Mouse (Mus musculus) midbrain, embryonic 11.5 days (tissue): ENCODE measurements around the gene Gm20721. TPM values are rescaled to one million over a fixed set of nuclear protein-coding genes. Genes with fewer than 3 reads are reported as not detected.
A peak's percentile ranks its signal among the peaks of the same experiment; 100 is the strongest.

ENCODE experiments used
- ATAC-seq: fragments of 200-750 bp; cut with Nextera tagmentation; 2 replicates; pipeline ENCODE4 v1.8.0; 2017; ENCODE audit warnings: moderate TSS enrichment, moderate library complexity; ENCODE audit not compliant: low FRiP score
- DNase-seq: peaks from one replicate; pipeline ENCODE4 v3.0.0; 2015; ENCODE audit warnings: low spot score; ENCODE audit errors: missing footprints
- H3K27ac ChIP-seq: fragments of 300-500 bp; sonication (generic); 2 replicates; pipeline ENCODE4 v1.5.1; 2014; ENCODE audit warnings: low read depth, low read length
- H3K27me3 ChIP-seq: fragments of 300-500 bp; sonication (generic); 2 replicates; pipeline ENCODE4 v1.6.1; 2014; ENCODE audit warnings: mild to moderate bottlenecking, low read length, moderate library complexity, mixed read lengths; ENCODE audit not compliant: control insufficient read depth, insufficient read depth
- H3K36me3 ChIP-seq: fragments of 300-500 bp; sonication (generic); 2 replicates; pipeline ENCODE4 v1.6.1; 2014; ENCODE audit warnings: mild to moderate bottlenecking, low read length, moderate library complexity, mixed read lengths; ENCODE audit not compliant: control insufficient read depth, insufficient read depth
- H3K4me1 ChIP-seq: fragments of 300-500 bp; sonication (generic); 2 replicates; pipeline ENCODE4 v1.6.1; 2014; ENCODE audit warnings: low read length; ENCODE audit not compliant: control insufficient read depth, insufficient read depth
- H3K4me2 ChIP-seq: fragments of 300-500 bp; sonication (generic); 2 replicates; pipeline ENCODE4 v1.6.1; 2014; ENCODE audit warnings: mild to moderate bottlenecking, moderate library complexity
- H3K4me3 ChIP-seq: fragments of 300-500 bp; sonication (generic); 2 replicates; pipeline ENCODE4 v1.5.1; 2014; ENCODE audit warnings: low read depth, low read length
- H3K9ac ChIP-seq: fragments of 300-500 bp; sonication (generic); 2 replicates; pipeline ENCODE4 v1.6.1; 2014; ENCODE audit warnings: low read length
- H3K9me3 ChIP-seq: fragments of 300-500 bp; sonication (generic); 2 replicates; pipeline ENCODE4 v1.6.1; 2016; ENCODE audit warnings: low read length; ENCODE audit not compliant: control insufficient read depth
- WGBS: fragments of 180-500 bp; shearing (Covaris S2); extraction: QIAGEN DNeasy Blood & Tissue Kit; methylation state at CpG from one replicate; pipeline ENCODE4 v1.1.7; 2014; 5-methylcytosine and 5-hydroxymethylcytosine counted together
- polyA plus RNA-seq: library from polyadenylated mRNA; unstranded; fragments of >200 nt; fragmentation: Nextera tagmentation; extraction: Ambion mirVana; gene quantifications from 2 replicates; pipeline ENCODE4 v1.2.1, GENCODE M21; 2014

Gm20721 gene
- polyA plus RNA-seq, 1 experiment from 2014 or later = 9.5 TPM

DNA sequence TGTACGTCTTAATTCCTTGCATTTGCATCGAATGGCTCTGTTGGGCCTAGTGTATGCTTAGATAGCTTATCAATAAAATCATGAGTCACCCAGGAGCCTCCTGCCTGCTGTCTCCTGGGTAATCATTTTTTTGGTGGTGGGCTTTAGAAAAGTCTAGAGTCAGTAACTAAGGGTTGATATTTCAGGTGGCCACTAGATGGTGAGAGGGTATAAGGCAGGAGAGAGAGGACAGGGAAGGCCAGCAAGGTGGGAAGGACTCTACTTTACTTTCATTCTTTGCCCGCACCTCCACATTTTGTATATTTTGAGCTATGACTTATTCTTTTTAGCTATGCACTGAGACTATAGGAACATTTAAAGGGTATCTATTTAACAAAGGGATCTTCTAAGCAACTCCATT lies 38.6 kb downstream of the Gm20721 start:
- no peak overlapping the region for H3K27ac ChIP-seq
- WGBS = 85% methylated on average over 3 of the region's 3 CpGs
- no peak overlapping the region for H3K4me2 ChIP-seq
- ATAC-seq (no peak), DNase-seq (no peak)
- no peaks in the 10 kb centered on the region for H3K36me3 ChIP-seq
- H3K27me3 ChIP-seq = no peaks in the 10 kb centered on the region
- no peak overlapping the region for H3K4me3 ChIP-seq
- peaks cover 2% of the 10 kb centered on the region; the same call in 1 of the 2 replicates for H3K4me1 ChIP-seq
- no peaks in the 10 kb centered on the region for H3K9me3 ChIP-seq
- H3K9ac ChIP-seq = no peak overlapping the region

DNA sequence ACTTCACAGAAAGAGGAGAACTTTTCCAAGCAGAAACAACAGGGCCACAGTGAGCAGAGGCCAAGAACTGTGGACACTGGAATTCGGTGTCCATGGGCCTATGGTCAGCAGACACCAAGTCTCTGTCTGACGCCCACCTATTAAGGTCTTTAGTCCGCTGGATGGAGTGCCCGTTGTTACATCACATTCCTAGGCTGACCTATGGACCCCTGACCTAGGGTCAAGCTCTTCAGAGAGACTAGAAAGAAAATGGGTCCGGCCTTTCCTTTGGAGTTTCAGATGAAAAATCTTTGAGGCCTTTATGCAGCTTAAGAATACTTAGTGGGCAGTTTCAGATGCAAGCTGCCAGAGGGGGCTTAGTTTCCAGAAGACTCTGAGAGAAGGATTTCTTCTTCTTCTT lies 40.9 kb downstream of the Gm20721 start:
- Histone ChIP-seq H3K4me1 (peaks cover 2% of the 10 kb centered on the region; the same call in 1 of the 2 replicates), H3K27ac (no peak overlapping the region), H3K4me3 (no peak overlapping the region), H3K27me3 (no peaks in the 10 kb centered on the region), H3K36me3 (no peaks in the 10 kb centered on the region), H3K9ac (no peak overlapping the region), H3K4me2 (no peak overlapping the region), H3K9me3 (no peaks in the 10 kb centered on the region)
- DNase-seq = no peak
- ATAC-seq = no peak
- 0% methylated on average over 5 of the region's 5 CpGs for WGBS

DNA sequence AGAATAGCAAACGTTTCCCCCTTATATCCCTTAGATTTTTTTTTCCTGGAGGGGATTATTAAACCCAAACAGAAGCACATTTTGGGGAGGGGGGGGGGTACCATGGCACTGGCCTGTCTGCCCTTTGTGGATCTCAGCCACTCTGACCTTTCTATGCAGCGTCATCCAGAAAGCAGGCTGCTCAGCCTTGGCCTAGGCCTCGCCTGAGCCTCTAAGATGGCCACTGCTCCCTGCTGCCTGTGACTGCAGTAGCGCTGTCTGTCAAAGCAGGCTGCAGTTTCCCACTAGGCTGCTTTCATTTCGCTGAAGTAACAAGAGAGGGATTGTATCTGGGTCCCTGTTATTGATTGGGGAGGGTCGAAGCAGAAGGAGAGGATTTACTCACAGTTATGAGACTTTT lies 44.0 kb downstream of the Gm20721 start:
- DNase-seq (no peak), ATAC-seq (no peak; the same call in 1 of the 2 replicates)
- H3K4me1 ChIP-seq = peaks cover 4% of the 10 kb centered on the region
- peaks cover 10% of the 10 kb centered on the region; the same call in 1 of the 2 replicates for H3K9me3 ChIP-seq
- H3K4me3 ChIP-seq = no peak overlapping the region
- H3K9ac ChIP-seq = no peak overlapping the region
- 32% methylated on average over 6 of the region's 6 CpGs for WGBS
- no peaks in the 10 kb centered on the region for H3K36me3 ChIP-seq
- peaks cover 28% of the 10 kb centered on the region for H3K27me3 ChIP-seq
- H3K4me2 ChIP-seq = no peak overlapping the region
- no peak overlapping the region; the same call in 1 of the 2 replicates for H3K27ac ChIP-seq

DNA sequence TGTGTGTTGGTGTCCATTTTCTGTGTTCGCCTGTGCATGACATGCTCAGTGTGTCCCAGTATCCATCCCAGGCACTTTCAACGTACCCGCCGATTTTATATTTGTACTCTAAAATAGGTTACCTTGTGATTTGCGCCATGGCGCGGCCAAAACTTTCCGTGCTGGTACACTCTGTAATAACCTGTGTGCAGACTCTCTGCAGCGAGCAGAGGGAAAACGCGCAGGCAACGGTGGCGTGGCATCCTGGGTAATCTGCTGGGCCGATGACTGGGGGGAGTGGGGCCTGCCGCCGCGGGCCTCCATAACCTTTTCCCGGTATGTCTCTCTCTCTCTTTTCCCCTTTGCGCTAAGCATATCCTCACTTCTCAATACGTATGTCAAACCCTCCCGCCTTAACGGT lies 45.8 kb downstream of the Gm20721 start:
- H3K9me3 ChIP-seq = peaks cover 15% of the 10 kb centered on the region
- no peak overlapping the region for H3K9ac ChIP-seq
- peak overlapping the region; percentile 25 for H3K4me3 ChIP-seq
- 51% methylated on average over 22 of the region's 22 CpGs for WGBS
- ATAC-seq (no peak), DNase-seq (no peak)
- peak overlapping the region; percentile 52 for H3K4me2 ChIP-seq
- H3K27ac ChIP-seq = no peak overlapping the region
- H3K36me3 ChIP-seq = no peaks in the 10 kb centered on the region
- H3K27me3 ChIP-seq = peaks cover 33% of the 10 kb centered on the region
- peaks cover 3% of the 10 kb centered on the region for H3K4me1 ChIP-seq

DNA sequence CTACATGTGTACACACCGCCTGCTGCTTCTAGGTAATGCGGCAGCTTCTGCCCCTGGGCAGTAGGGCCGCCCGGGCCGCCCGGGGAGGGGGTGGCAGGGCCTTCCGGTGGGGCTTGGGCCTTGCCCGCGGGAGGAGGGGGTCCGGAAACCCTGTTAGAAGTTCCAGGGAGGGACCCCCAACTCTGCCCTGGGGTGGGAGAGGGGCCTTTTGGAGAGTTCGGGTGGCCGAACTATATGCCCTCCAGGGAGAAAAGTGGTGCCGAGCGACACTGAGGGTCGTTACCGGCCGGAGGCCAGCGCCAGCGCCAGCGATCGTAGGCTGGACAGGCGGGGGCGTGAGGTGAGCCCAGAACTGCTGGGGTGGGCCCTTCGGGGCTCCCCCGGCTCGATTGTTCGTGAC lies 46.3 kb downstream of the Gm20721 start:
- Histone ChIP-seq H3K9me3 (peaks cover 18% of the 10 kb centered on the region), H3K4me1 (peaks cover 2% of the 10 kb centered on the region; the same call in 1 of the 2 replicates), H3K4me3 (peak overlapping the region; percentile 25), H3K27ac (no peak overlapping the region), H3K27me3 (peaks cover 33% of the 10 kb centered on the region), H3K9ac (no peak overlapping the region), H3K36me3 (no peaks in the 10 kb centered on the region), H3K4me2 (peak overlapping the region; percentile 52)
- 41% methylated on average over 27 of the region's 27 CpGs for WGBS
- no peak for ATAC-seq
- no peak for DNase-seq

DNA sequence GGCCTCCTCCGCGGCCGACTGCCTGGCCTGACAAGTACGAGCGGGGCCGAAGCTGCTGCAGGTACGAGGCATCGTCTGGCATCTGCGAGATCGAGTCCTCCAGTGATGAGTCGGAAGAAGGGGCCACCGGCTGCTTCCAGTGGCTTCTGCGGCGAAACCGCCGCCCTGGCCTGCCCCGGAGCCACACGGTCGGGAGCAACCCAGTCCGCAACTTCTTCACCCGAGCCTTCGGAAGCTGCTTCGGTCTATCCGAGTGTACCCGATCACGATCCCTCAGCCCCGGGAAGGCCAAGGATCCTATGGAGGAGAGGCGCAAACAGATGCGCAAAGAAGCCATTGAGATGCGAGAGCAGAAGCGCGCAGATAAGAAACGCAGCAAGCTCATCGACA lies 46.7 kb downstream of the Gm20721 start:
- Histone ChIP-seq H3K9ac (no peak overlapping the region), H3K27ac (no peak overlapping the region), H3K27me3 (peaks cover 33% of the 10 kb centered on the region), H3K4me1 (peaks cover 2% of the 10 kb centered on the region; the same call in 1 of the 2 replicates), H3K36me3 (no peaks in the 10 kb centered on the region), H3K4me2 (peak overlapping the region; percentile 52), H3K4me3 (peak overlapping the region; percentile 25), H3K9me3 (peaks cover 21% of the 10 kb centered on the region)
- WGBS = 47% methylated on average over 34 of the region's 34 CpGs
- ATAC-seq (no peak), DNase-seq (peak; percentile 88)

DNA sequence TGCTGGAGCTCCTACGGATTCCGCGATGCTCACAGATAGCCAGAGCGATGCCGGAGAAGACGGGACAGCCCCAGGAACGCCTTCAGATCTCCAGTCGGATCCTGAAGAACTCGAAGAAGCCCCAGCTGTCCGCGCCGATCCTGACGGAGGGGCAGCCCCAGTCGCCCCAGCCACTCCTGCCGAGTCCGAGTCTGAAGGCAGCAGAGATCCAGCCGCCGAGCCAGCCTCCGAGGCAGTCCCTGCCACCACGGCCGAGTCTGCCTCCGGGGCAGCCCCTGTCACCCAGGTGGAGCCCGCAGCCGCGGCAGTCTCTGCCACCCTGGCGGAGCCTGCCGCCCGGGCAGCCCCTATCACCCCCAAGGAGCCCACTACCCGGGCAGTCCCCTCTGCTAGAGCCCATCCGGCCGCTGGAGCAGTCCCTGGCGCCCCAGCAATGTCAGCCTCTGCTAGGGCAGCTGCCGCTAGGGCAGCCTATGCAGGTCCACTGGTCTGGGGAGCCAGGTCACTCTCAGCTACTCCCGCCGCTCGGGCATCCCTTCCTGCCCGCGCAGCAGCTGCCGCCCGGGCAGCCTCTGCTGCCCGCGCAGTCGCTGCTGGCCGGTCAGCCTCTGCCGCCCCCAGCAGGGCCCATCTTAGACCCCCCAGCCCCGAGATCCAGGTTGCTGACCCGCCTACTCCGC lies 47.3 kb downstream of the Gm20721 start:
- ATAC-seq (no peak), DNase-seq (no peak)
- Histone ChIP-seq H3K27me3 (peaks cover 33% of the 10 kb centered on the region), H3K4me1 (peaks cover 2% of the 10 kb centered on the region; the same call in 1 of the 2 replicates), H3K9ac (no peak overlapping the region), H3K4me2 (peak overlapping the region; percentile 52), H3K36me3 (no peaks in the 10 kb centered on the region), H3K27ac (no peak overlapping the region), H3K4me3 (peak overlapping the region; percentile 25), H3K9me3 (peaks cover 21% of the 10 kb centered on the region)
- WGBS = 47% methylated on average over 48 of the region's 48 CpGs

DNA sequence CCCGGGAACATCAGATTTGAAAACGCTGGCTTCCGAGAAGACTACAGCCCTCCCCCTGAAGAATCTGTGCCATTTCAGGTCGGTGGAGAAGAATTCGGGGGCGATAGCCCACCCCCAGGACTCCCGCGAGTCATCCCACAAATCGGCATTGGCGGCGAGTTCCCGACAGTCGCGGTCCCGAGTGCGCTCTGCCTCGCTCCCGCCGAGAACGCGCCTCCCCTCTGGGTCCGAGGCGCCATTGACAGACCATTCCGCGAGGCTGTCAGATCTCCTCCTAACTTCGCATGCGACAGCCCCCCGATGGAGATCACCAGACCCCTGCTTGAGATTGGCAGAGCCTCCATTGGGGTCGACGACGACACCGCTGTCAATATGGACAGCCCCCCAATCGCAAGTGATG lies 48.0 kb downstream of the Gm20721 start:
- Histone ChIP-seq H3K36me3 (no peaks in the 10 kb centered on the region), H3K4me2 (peak overlapping the region; percentile 52; the same call in 1 of the 2 replicates), H3K9me3 (peaks cover 21% of the 10 kb centered on the region), H3K27ac (no peak overlapping the region), H3K4me1 (peaks cover 3% of the 10 kb centered on the region; the same call in 1 of the 2 replicates), H3K9ac (no peak overlapping the region), H3K27me3 (peaks cover 33% of the 10 kb centered on the region), H3K4me3 (no peak overlapping the region)
- DNase-seq (no peak), ATAC-seq (no peak)
- WGBS = 48% methylated on average over 33 of the region's 33 CpGs

DNA sequence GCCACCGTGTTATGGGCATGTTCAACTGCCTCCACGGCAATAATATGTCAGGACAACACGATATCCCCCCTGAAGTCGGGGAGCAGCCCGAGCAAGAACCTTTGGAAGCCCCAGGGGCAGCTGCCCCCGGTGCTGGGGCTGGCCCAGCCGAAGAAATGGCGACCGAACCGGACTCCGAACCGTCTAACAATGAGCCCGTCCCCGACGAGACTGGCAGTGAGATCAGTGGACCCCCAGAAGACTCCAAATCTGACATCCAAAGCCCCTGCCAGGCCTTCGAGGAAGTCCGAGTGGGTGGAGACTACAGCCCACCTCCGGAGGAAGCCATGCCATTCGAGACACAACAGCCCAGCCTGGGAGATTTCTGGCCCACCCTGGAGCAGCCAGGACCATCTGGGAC lies 48.7 kb downstream of the Gm20721 start:
- Histone ChIP-seq H3K27ac (no peak overlapping the region), H3K36me3 (no peaks in the 10 kb centered on the region), H3K9ac (no peak overlapping the region), H3K4me2 (no peak overlapping the region), H3K4me3 (no peak overlapping the region), H3K9me3 (peaks cover 21% of the 10 kb centered on the region), H3K4me1 (peaks cover 4% of the 10 kb centered on the region; the same call in 1 of the 2 replicates), H3K27me3 (peaks cover 33% of the 10 kb centered on the region)
- 63% methylated on average over 19 of the region's 19 CpGs for WGBS
- DNase-seq = no peak
- ATAC-seq = no peak
